Mouse (Mus musculus): ENCODE measurements at regions not wholly inside any gene's neighbourhood (a gene's known extent, or its start where the extent isn't known, plus 50 kb on each side); places are given as distances from the start of the nearest gene placed in this dataset.

DNA sequence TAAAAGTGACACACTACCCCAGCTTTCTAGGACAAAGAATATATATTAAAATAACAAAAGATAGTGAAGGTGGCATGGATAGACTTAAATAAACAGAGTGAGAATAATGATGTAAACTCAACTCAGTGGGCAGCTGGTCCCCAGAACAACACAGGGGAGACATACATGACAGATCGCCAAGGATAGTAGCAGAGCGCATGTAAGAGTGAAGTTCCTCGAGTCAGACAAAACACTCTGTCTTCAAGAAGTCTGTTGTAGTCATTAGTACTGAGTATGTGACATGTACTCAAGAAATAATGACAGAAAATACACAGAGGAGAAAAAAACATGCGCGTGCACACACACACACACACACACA is 74.8 kb upstream of the Stxbp5l start:
- TF ChIP-seq CTCF (IDR thresholded peaks at IDR 0.05; ENCODE audit: low read depth) = no peak
- 63% methylated on average over 5 of the region's 5 CpGs for WGBS

GRCm38 (mm10) chr16:37458592-37459532 is 74.1 kb upstream of the Stxbp5l start:
- H3K4me3 ChIP-seq (ENCODE audit: low read depth, low read length) = no peak overlapping the region
- H3K4me2 ChIP-seq = no peak overlapping the region
- H3K27ac ChIP-seq (ENCODE audit: low read depth) = no peak overlapping the region
- no peaks in the 10 kb centered on the region for H3K9me3 ChIP-seq (ENCODE audit: low read depth, low read length)
- ATAC-seq (ENCODE audit: insufficient read depth) = no peak
- DNase-seq = no peak
- no peaks in the 10 kb centered on the region for H3K27me3 ChIP-seq (ENCODE audit: insufficient read depth, low read length)
- no peaks in the 10 kb centered on the region for H3K36me3 ChIP-seq (ENCODE audit: insufficient read depth)
- H3K9ac ChIP-seq = no peak overlapping the region
- no peak for TF ChIP-seq CTCF (IDR thresholded peaks at IDR 0.05; ENCODE audit: low read depth)
- no peaks in the 10 kb centered on the region for H3K4me1 ChIP-seq (ENCODE audit: insufficient read depth)
- WGBS = 74% methylated on average over 4 of the region's 4 CpGs

More for the DNA sequence above, 74.8 kb upstream of the Stxbp5l start:
- Histone ChIP-seq H3K36me3 (ENCODE audit: insufficient read depth) (no peaks in the 10 kb centered on the region), H3K4me1 (ENCODE audit: insufficient read depth) (no peaks in the 10 kb centered on the region), H3K27ac (ENCODE audit: low read depth) (no peak overlapping the region), H3K9ac (no peak overlapping the region), H3K9me3 (ENCODE audit: low read depth, low read length) (no peaks in the 10 kb centered on the region), H3K27me3 (ENCODE audit: insufficient read depth, low read length) (no peaks in the 10 kb centered on the region), H3K4me3 (ENCODE audit: low read depth, low read length) (no peak overlapping the region), H3K4me2 (no peak overlapping the region)
- ATAC-seq (ENCODE audit: insufficient read depth) (no peak), DNase-seq (no peak)

- WGBS = 65% methylated on average over 2 of the region's 2 CpGs
- TF ChIP-seq CTCF (IDR thresholded peaks at IDR 0.05; ENCODE audit: low read depth) = no peak
- Histone ChIP-seq H3K9me3 (ENCODE audit: low read depth, low read length) (no peaks in the 10 kb centered on the region), H3K4me3 (ENCODE audit: low read depth, low read length) (no peak overlapping the region), H3K36me3 (ENCODE audit: insufficient read depth) (no peaks in the 10 kb centered on the region), H3K9ac (no peak overlapping the region), H3K4me1 (ENCODE audit: insufficient read depth) (no peaks in the 10 kb centered on the region), H3K27ac (ENCODE audit: low read depth) (no peak overlapping the region), H3K4me2 (no peak overlapping the region), H3K27me3 (ENCODE audit: insufficient read depth, low read length) (no peaks in the 10 kb centered on the region)
- DNase-seq (no peak), ATAC-seq (ENCODE audit: insufficient read depth) (no peak)
These were observed 71.2 kb upstream of the Stxbp5l start for GRCm38 (mm10) chr16:37455971-37456370.

DNA sequence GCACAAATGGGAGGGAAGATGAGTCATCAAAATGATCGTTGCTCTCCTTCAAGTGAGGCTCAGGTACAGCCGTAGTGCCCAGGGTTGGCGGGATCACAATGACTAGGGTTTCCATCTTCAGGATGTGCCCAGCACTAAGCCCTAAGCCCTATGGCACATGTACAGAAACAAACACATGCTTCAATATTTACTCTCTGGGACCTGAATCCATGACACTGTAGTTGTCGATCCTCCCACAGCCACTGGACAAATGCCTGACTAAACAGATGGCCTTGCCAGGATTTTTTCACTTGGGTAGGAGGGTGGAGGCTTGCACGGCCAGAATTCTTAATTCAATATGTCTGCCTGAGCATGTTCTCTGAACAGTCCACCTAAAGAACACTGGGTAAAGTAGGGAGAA is 65.1 kb upstream of the Stxbp5l start:
- H3K9ac ChIP-seq = no peak overlapping the region
- 83% methylated on average over 5 of the region's 5 CpGs for WGBS
- no peaks in the 10 kb centered on the region for H3K36me3 ChIP-seq (ENCODE audit: insufficient read depth)
- ATAC-seq (ENCODE audit: insufficient read depth) (no peak), DNase-seq (no peak)
- no peaks in the 10 kb centered on the region for H3K4me1 ChIP-seq (ENCODE audit: insufficient read depth)
- no peaks in the 10 kb centered on the region for H3K27me3 ChIP-seq (ENCODE audit: insufficient read depth, low read length)
- no peaks in the 10 kb centered on the region for H3K9me3 ChIP-seq (ENCODE audit: low read depth, low read length)
- no peak overlapping the region for H3K4me3 ChIP-seq (ENCODE audit: low read depth, low read length)
- H3K27ac ChIP-seq (ENCODE audit: low read depth) = no peak overlapping the region
- no peak overlapping the region for H3K4me2 ChIP-seq
- no peak for TF ChIP-seq CTCF (IDR thresholded peaks at IDR 0.05; ENCODE audit: low read depth)

DNA sequence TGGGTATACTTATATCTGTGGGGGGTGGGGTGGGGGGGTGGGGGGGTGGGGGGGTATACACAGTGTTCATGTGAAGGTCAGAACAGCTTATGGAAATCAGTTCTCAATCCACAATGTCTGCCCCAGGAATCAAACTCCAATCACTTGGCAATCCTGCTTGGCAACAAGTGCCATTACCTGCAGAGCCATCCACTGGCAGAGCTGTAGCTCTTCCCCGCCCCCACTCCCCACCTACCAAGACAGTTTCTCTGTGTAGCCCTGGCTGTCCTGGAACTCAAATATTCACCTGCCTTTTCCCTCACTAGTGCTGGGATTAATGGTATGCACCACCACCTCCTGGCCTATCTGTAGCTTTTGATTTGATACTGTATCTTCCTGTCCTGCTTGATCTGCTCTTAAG is 61.0 kb upstream of the Stxbp5l start:
- no peak overlapping the region for H3K4me3 ChIP-seq (ENCODE audit: low read depth, low read length)
- H3K4me2 ChIP-seq = no peak overlapping the region
- H3K27ac ChIP-seq (ENCODE audit: low read depth) = no peak overlapping the region
- TF ChIP-seq CTCF (IDR thresholded peaks at IDR 0.05; ENCODE audit: low read depth) = no peak
- H3K36me3 ChIP-seq (ENCODE audit: insufficient read depth) = no peaks in the 10 kb centered on the region
- H3K27me3 ChIP-seq (ENCODE audit: insufficient read depth, low read length) = no peaks in the 10 kb centered on the region
- no peaks in the 10 kb centered on the region for H3K9me3 ChIP-seq (ENCODE audit: low read depth, low read length)
- H3K4me1 ChIP-seq (ENCODE audit: insufficient read depth) = 0 out of 2 replicates have a peak, but pooled peaks cover 4% of the 10 kb centered on the region
- no peak overlapping the region for H3K9ac ChIP-seq
- WGBS = 44% methylated on average over 1 of the region's 1 CpGs
- no peak for ATAC-seq (ENCODE audit: insufficient read depth)
- no peak for DNase-seq

- Histone ChIP-seq H3K36me3 (ENCODE audit: insufficient read depth) (no peaks in the 10 kb centered on the region), H3K27ac (ENCODE audit: low read depth) (no peak overlapping the region), H3K4me1 (ENCODE audit: insufficient read depth) (0 out of 2 replicates have a peak, but pooled peaks cover 5% of the 10 kb centered on the region), H3K4me3 (ENCODE audit: low read depth, low read length) (no peak overlapping the region), H3K4me2 (no peak overlapping the region), H3K9me3 (ENCODE audit: low read depth, low read length) (no peaks in the 10 kb centered on the region), H3K27me3 (ENCODE audit: insufficient read depth, low read length) (no peaks in the 10 kb centered on the region), H3K9ac (no peak overlapping the region)
- no peak for DNase-seq
- 53% methylated on average over 6 of the region's 6 CpGs for WGBS
- no peak for TF ChIP-seq CTCF (IDR thresholded peaks at IDR 0.05; ENCODE audit: low read depth)
- no peak for ATAC-seq (ENCODE audit: insufficient read depth)
These were observed 58.2 kb upstream of the Stxbp5l start for GRCm38 (mm10) chr16:37442936-37443335.

GRCm38 (mm10) chr16:37442481-37442880 is 57.7 kb upstream of the Stxbp5l start:
- H3K4me3 ChIP-seq (ENCODE audit: low read depth, low read length) = no peak overlapping the region
- 86% methylated on average over 6 of the region's 6 CpGs for WGBS
- DNase-seq (no peak), ATAC-seq (ENCODE audit: insufficient read depth) (no peak)
- H3K4me2 ChIP-seq = no peak overlapping the region
- TF ChIP-seq CTCF (IDR thresholded peaks at IDR 0.05; ENCODE audit: low read depth) = no peak
- H3K27ac ChIP-seq (ENCODE audit: low read depth) = no peak overlapping the region
- no peak overlapping the region for H3K9ac ChIP-seq
- no peaks in the 10 kb centered on the region for H3K27me3 ChIP-seq (ENCODE audit: insufficient read depth, low read length)
- no peaks in the 10 kb centered on the region for H3K9me3 ChIP-seq (ENCODE audit: low read depth, low read length)
- no peaks in the 10 kb centered on the region for H3K36me3 ChIP-seq (ENCODE audit: insufficient read depth)
- 0 out of 2 replicates have a peak, but pooled peaks cover 5% of the 10 kb centered on the region for H3K4me1 ChIP-seq (ENCODE audit: insufficient read depth)
